Mouse (Mus musculus) cerebellum, adult (tissue): ENCODE results near the gene Gosr1.
"Not testable (repeated sequence)": the region's sequence is repeated elsewhere in the genome, so short reads cannot be mapped to it uniquely, and the experiment has no call there.

ENCODE experiments used
- ATAC-seq: cut with Nextera tagmentation; 2 replicates; pipeline ENCODE4 v1.9.2; 2017; ENCODE audit warnings: mild to moderate bottlenecking, moderate library complexity, mixed read lengths; ENCODE audit not compliant: insufficient number of reproducible peaks, low FRiP score, low TSS enrichment

Gene Gosr1

DNA sequence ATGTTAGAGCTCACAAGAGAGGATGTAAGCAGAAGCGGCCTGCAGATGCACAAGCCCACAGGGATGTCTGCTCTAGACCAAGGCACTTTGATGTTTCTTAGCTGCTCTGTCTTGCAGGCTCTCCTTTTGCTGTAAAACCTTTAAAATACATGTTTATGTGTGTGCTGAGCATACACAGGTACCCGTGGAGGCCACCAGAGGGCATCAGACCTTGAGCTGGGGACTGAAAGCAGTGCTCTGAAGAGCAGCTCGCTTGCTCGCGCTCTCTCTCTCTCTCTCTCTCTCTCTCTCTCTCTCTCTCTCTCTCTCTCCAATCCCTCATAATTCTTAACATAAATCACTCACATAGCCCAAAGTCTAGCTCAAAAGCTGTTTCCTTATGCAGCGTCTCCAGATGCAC, 24.3 kb downstream of the Gosr1 start:
- ATAC-seq = no peak

DNA sequence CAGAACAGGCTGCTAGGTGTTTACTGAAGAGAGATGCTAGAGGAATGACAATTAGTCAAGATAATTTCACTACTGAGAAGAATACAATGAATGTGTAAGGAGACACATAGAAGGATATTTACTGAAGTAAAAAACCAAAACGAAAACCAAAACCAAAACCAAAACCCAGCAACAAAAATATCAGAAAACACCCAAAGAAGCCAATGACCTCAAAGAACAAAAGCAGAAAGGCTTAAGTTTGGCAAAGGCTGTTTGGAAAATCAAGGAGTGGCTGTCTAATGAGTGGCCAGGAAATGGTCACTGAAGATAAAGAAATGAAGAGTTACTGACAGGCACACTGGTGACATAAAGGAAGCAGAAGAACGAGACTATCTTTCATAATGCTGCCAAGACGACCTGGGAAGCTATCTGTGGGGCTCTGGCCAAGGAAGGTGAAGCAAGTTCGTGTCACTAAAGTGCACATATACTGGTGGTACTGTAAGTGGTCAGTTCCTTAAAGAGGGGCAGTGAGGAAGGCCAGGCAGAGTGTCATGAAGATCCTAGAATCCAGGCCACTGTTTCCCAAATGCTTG, 27.5 kb downstream of the Gosr1 start:
- ATAC-seq = no peak

DNA sequence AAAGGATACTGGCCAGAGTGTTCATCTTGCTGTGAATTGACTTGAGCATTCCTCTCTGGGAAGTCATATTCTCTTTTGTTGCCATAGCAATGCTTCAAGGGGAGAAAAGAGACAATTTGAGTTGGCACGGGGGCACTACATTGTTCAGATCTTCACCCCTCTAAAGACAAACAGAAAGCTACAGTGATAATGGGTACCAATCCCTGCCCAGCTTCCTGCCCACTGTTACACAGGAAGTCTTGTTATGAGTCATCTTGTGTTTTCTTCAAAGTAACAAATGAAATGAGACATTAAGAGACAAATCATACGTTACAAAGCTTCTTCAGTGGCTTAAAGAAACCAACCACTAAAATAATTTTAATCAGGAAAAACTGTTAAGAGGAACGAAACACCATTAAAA, 28.8 kb downstream of the Gosr1 start:
- no peak for ATAC-seq

DNA sequence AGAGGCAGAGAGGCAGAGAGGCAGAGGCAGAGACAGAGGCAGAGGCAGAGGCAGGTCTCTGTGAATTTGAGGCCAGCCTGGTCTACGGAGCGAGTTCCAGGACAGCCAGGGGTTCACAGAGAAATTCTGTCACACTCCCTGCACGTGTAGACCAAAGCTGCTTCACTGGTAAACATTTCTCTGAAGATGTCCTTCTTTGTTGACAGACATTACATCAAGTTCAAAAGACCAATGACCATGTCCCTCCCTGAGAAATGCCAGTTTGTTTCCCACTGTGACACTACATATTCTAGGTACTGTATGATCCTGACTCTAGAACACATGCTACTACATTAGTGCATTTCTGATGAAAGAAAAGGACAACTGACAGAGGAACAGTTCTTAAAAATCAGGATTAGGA, 32.7 kb downstream of the Gosr1 start:
- no peak for ATAC-seq

DNA sequence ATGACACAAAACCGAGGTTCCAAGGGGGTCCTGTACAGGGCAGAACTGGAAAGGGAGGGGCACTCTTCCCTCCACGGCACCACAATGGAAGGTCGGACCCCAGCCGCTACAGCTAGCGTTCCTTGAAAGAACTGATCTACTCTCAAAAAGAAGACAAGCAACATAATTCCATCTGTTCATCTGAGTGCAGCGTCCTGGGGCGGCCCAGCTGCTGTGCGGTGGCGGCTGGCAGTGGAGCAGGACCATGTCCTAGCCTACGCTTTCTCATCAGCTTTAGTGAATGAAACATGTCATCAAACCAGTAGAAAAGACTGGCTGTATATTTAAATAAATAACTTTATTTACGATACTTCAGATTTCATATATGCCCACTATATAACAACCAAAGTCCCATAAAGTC, 35.3 kb downstream of the Gosr1 start:
- ATAC-seq = no peak

DNA sequence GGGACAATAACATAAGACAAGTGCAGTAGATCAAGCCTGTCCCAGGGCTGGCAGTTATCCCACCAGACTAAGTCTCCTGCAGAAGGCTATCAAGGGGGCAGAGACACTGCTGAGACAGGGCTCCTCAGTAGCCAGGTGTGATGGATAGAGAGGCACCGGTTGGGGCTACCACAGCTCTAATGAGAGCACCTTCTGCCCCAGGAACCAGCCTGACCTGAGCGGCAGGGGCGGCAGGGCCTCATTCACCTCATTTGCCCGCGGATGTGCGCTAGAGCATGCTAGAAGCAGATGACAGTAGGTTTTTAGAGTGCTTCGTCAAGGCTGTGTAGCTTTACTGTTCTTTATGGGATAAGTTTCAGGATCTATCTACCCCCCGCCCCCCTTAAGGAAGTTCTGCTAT, 39.5 kb downstream of the Gosr1 start:
- ATAC-seq = no peak

DNA sequence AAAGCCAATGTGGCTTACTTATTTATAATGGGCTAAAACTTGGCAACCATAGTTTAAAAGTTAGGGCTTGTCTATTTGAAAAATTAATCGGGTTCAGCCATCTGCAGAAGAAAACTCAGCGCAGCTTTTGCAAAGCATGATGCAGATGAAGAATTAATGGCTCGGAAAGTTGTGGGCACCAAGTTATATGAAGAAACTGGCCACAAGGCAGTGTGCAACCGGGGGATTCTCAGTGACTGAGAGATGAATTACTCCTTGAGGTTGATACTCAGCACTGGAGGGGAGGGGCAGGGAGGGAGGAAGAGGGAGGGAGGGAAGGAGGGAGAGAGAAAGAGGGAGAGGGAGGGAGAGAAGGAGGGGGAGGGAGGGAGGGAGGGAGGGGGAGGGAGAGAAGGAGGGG, 46.4 kb downstream of the Gosr1 start:
- ATAC-seq = no peak

DNA sequence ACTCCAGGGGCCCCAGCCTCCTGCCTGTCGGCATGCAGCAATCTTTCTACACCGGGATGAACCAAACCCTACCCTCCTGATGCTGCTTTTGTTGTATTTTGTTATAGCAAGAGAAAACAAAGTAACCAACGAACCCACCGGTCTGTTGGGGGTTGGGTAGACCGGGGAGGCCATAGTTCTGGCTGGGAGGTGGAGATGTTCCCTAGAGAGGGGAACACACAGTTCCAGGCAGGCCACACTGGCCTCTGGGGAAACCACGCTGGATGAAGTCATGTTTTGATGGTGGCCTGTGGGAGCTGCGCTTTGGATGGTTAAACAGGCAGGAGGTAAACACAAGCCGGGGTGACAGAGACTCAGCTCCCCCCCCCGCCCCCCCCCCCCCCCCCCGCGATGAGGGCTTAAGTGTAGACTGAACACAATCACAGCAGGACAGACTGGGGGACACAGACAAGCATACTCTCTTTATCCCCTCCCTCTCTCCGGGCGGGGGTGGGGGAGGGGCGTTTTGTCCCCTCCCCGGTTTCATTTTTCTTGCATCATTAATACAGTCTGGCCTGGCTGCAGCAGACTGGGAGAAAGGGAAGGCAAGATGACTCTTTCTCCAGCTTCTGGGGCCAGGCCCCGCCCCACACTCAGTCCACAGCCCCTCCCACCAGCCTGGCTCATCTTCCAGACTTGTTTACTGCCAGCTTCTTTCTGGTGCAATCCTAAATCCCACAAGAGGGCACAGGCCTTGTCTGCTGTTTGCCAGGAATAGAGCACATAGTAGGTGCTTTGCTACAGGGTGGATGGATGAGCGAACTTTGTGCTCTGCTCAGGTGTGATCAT, 53.5 kb downstream of the Gosr1 start:
- ATAC-seq = no peak

DNA sequence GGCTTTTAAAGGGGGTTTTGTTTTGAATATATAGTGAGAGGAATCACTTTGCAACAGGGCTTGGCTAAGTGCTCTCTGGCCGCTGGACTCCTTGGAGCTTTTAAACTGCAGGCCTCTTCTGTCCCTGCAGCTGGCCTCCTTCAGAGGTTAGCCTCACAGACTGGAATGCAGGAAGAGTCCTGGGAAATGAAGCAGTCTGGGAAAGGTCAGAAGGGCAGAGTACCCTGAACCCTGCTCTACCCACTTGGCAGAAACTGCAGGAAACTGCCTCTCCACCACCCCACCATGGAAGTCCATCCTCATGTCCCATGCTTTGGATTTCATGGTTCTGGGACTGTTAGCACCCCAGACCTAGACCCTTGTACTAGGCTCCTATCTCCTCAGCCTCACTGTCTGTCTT, 54.5 kb downstream of the Gosr1 start:
- ATAC-seq = no peak

DNA sequence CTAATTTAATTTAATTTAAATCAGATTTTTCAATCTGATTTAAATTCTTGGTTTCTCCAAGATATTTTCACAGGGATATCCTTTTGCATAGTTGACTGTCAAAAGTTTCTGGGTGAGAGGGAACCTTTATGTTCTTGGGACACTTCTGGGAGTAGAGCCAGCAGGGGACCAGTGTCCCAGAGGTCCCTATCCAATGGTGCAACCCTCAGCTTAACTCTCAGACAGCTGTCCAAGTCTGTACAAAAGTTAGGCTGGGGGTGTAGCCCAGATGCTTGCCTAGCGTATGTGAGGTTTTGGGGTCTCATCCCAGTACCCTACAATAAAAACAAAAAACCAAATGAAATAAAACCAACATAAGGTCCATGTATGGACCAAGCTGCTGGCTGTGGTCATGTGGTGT, 55.3 kb downstream of the Gosr1 start:
- ATAC-seq = no peak

DNA sequence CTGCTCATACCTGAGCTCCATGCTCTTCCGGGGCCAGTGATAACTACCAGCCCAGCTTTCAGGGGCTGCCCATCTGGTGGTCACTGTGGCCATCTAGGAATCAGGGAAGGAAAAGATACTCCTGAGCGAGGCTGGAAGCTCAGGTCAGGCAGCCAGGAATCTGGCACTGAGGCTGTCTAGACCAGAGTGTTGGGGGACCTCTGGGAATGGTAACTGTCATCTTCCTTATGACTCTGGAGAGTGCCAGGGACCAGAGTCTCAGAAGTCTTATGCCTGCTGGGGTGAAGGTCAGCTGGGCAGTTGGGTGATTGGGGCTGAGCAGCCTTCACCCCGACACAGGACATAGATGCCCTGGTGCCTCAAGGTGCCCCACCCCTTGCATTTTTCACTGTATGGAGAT, 55.7 kb downstream of the Gosr1 start:
- no peak for ATAC-seq

DNA sequence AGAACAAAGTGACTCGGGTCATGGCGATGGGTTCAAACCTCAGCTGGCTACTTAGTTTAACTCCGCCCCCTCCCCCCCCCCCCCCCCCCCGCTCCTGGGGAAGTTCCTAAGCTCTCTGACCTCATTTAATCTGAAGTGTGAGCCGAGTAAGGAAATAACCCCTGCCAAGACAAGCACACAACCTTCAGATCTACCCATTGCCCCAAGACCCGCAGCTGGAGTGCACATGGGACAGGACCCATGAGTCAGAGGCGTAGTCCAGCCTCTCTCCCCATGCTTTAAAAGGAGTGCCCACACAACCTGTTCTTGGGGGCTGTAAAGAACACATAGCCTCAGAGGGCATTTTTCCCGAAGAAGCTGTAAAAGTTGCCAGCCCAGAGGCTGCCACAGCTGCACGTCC, 63.8 kb downstream of the Gosr1 start:
- ATAC-seq = no peak

DNA sequence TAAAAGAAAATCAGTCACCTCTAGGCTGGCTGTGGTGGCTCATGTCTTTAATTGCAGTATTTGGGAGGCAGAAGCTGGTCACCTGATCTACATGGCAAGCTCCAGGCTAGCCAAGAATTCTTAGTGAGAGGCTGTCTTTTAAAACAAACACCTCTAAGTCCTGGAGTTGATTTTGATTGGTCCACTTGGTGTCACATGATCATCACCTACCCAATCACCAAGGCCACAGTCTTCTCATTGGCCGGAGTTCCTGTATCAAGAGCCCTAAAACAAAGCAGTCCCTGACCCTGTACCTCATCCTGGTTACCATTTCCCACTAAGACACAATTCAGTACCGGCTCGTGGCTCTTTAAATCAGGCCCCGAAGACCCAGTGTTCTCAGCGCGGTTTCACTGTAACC, 67.6 kb downstream of the Gosr1 start:
- ATAC-seq = no peak

DNA sequence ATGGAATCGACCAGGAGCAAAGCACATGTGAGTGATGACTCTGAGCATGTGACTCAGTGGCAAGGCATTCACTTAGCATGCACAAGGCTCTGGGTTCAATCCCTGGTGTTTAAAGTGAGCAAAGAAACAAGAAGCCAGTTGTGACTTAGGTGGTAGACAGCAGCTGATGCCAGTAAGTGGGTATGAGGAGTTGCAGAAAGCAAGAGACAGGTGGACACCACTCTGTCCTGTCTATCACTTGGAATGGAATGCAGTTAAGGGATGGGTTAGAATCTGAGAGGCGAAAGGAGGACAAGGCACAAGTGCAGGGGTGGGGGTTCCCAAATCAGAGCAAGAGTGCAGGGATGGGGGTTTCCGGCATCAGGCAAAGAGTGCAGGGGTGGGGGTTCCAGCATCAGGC, 71.3 kb downstream of the Gosr1 start:
- no peak for ATAC-seq

DNA sequence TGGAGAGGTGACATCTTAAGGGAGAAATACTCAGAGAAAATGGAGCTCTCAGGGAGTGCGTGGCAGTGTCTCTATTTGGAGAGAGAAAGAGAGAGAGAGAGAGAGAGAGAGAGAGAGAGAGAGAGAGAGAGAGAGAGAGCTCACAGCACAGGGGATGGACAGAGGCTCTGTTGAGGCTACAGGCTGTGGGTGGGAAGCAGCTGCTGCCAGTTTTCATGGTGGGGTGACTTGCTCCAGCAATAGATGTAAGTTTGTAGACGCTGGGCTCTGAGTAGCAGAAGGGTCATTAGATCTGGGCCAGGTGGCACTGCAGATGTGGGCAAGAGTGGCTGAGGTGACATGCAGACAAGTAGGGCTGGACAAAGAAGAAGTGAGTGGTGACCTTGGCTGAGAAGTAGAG, 77.8 kb downstream of the Gosr1 start:
- no peak for ATAC-seq

DNA sequence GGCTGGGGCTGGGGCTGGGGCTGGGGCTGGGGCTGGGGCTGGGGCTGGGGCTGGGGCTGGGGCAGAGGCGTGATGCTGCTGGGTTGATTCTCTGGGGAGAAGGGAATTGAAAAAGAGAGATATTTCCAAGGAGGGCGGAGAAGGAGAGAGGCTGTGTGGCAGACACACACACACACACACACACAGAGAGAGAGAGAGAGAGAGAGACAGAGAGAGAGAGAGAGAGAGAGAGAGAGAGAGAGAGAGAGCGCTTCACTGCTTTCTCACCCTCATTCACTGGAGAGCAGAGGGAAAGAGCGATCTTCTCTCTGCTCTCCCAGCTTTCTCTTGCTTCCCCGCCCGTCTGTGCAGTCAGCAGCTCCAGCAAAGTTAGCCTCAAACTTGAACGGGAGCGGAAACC, 83.9 kb downstream of the Gosr1 start, which contains the start of gene Trarg1:
Gene Trarg1, plus strand, starts transcription at position 301 of the 400 bp plus-strand sequence.
- not testable (repeated sequence) for ATAC-seq
